Mouse (Mus musculus) ES-E14 (cell line): ENCODE data around the gene Ccnd3.

Experiments used
- HCFC1 ChIP-seq: IDR thresholded peaks from 2 replicates; pipeline ENCODE4 v1.6.1; 2012; ENCODE audit warnings: low read length, inconsistent platforms, borderline replicate concordance; ENCODE audit not compliant: insufficient read depth
- MAFK ChIP-seq: IDR thresholded peaks from 2 replicates; pipeline ENCODE4 v1.6.1; 2014; ENCODE audit warnings: mild to moderate bottlenecking, low read depth, low read length, inconsistent platforms; ENCODE audit not compliant: insufficient read depth
- ZC3H11A ChIP-seq: IDR thresholded peaks from 2 replicates; pipeline ENCODE4 v1.6.1; 2012; ENCODE audit warnings: low read depth, mild to moderate bottlenecking, inconsistent platforms, low read length, borderline replicate concordance
- ZNF384 ChIP-seq: IDR thresholded peaks from 2 replicates; pipeline ENCODE4 v1.6.1; 2012; ENCODE audit warnings: low read depth, low read length, inconsistent platforms

- TF ChIP-seq ZC3H11A: no peak
- no peak for TF ChIP-seq MAFK
- no peak for TF ChIP-seq HCFC1
- no peak for TF ChIP-seq ZNF384
These were observed 25.0 kb upstream of the Ccnd3 start for GRCm38 (mm10) chr17:47479887-47480286.
